Mouse (Mus musculus): ENCODE results near the gene Lrrc49.

DNA sequence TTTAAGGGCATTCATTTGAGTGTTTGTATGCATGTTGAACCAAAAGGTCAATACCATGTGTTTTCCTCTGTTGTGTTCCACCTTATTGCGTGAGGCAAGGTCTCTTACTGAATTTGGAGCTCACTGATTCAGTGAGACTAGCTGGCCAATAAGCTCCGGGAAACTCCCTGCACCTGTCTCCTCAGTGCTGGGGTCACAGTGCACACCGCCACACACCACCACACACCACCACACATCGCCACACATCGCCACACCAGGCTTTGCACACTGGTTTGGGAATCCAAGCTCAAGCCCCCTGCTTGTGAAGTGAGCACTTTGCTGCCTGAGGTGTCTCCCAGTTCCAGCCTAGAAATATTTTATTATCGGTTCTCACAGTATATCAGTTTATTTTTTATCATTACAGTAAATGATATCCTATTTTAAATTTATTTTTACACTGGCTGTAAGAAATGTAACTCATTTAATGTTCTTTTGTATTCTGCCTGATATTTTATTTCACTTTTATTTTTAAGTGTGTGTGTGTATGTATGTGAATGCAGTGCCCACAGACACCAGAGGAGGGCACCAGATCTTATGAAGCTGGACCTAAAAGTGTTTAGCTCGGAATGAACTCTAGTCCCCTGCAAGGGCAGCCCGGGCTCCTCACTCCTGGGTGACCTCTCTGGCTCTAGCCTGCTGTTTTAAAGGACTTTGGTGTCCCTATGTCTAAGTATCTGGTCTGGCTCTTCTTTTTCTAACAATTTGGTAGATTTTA lies 96.9 kb downstream of the Lrrc49 start:
- TF ChIP-seq ZC3H11A (IDR thresholded peaks at IDR 0.05; ENCODE audit: borderline replicate concordance, low read depth, low read length), result no peak
- no peak for TF ChIP-seq HCFC1 (IDR thresholded peaks at IDR 0.05; ENCODE audit: borderline replicate concordance, insufficient read depth, low read length)
- TF ChIP-seq ZNF384 (IDR thresholded peaks at IDR 0.05; ENCODE audit: low read depth, low read length), result no peak
- TF ChIP-seq MAFK (IDR thresholded peaks at IDR 0.05; ENCODE audit: insufficient read depth, low read depth, low read length), result no peak
- TF ChIP-seq CHD2 (IDR thresholded peaks at IDR 0.05; ENCODE audit: low read depth, low read length), result no peak

Measured in ES-E14 (cell line).